Mouse (Mus musculus): ENCODE results near the gene Krt36. TPM values are rescaled to one million over a fixed set of nuclear protein-coding genes. Genes with fewer than 3 reads are reported as not detected.

The Krt36 gene
- total RNA-seq, 2 experiments from 2014 or later = not detected

DNA sequence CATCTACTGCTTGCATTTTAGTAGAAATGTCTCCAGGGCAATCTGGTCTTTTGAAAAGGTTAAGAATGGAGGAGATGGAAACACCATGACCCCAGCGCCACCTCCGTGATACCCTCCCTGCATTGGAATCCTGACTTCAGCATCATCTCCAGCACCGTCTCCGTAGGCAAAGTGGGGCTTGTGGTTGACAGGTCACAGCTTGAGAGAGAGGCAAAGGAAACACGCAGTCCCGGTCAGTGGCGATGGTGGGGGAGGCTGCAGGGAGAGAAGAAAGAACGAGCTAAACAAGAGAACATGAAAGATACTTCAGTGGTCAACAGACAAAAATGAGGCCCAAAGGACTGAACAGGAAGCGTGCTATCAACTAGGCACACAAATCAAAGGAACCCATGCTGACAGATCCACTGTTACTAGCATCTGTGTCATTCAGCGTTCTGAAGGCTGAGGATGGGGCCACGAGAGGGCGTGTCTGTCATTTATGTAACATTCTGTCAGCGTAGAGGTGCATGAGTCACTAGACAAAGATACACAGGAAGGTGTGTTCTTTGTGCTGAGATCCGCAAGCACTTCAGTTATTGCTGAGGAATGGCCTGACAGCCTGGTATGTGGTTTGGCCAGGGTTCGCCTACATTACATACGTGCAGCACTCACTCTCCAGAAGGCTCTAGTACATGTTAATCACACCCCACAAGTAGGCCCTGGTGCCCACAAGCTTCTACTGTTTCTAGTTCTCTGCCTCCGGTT lies 38.0 kb downstream of the Krt36 start:
- no peak for DNase-seq (ENCODE audit: extremely low spot score in 1 of 2, low spot score in 2 of 2)
- intact Hi-C loops (cut with DNase I) = no loop called here
- no peak for TF ChIP-seq CTCF (IDR thresholded peaks at IDR 0.05)
- no peak overlapping the region for H3K4me3 ChIP-seq
- no peak overlapping the region for H3K27ac ChIP-seq

DNA sequence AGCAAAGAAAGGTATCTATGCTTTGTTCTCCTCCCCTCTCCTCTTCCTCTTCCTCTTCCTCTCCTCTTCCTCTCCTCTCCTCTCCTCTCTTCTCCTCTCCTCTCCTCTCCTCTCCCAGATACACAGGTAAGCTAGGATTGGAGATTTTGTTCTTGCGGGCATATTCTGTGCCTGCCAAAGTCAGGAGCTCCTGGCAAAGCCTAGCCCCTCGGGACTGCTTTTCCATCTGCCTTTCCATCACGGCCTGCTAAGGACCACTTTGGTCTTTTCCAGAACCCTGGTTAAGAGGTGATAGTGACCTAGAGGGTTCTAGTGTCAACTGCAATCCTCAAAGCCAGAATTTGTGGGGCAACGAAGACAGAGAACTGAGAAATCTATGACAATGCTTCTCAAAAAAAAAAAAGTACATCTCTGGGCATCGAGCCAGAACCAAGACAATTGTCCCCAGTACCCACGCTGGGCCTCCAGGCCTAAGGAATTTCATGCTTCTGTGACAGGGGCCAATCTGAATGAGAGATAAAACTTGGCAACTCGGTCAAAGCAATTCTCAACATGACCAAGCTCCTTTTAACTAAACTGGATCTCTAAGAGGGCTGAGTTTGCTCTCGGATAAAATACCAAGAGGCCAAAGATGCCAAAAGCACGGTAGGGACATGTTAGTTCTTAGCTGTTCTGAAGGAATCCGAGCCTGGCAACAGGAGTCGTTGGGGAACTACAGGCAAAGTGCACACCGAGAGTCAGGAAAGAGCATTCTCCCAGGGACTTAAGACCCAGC lies 39.0 kb downstream of the Krt36 start:
- intact Hi-C loops (cut with DNase I) = no loop called here
- no peak for TF ChIP-seq CTCF (IDR thresholded peaks at IDR 0.05)
- H3K27ac ChIP-seq = no peak overlapping the region

DNA sequence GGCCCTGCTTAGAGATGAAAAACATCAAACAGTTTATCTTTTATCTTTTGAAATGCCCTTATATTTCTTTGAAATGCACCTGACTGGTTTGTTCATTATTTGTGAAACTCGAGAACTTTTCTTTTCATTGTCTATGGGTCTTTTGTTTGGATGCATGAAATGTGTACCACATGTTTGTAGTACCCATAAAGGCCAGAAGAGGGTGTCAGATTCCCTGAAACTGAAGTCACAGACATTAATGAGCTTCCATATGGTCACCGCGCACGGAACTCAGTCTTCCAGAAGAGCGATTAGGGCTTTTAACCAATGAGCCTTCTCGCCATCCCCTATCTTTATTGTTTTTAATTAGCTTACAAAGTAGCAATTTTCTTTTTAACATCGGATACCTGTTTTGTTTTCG lies 46.6 kb downstream of the Krt36 start:
- Histone ChIP-seq H3K27ac (no peak overlapping the region), H3K4me3 (no peak overlapping the region)
- no peak for DNase-seq (ENCODE audit: extremely low spot score in 1 of 2, low spot score in 2 of 2)
- no peak; the same call in none of the 2 replicates for TF ChIP-seq CTCF (IDR thresholded peaks at IDR 0.05)
- intact Hi-C loops (cut with DNase I) = no loop called here

More for the DNA sequence above, 39.0 kb downstream of the Krt36 start:
- no peak overlapping the region for H3K4me3 ChIP-seq
- no peak for DNase-seq (ENCODE audit: extremely low spot score in 1 of 2, low spot score in 2 of 2)

DNA sequence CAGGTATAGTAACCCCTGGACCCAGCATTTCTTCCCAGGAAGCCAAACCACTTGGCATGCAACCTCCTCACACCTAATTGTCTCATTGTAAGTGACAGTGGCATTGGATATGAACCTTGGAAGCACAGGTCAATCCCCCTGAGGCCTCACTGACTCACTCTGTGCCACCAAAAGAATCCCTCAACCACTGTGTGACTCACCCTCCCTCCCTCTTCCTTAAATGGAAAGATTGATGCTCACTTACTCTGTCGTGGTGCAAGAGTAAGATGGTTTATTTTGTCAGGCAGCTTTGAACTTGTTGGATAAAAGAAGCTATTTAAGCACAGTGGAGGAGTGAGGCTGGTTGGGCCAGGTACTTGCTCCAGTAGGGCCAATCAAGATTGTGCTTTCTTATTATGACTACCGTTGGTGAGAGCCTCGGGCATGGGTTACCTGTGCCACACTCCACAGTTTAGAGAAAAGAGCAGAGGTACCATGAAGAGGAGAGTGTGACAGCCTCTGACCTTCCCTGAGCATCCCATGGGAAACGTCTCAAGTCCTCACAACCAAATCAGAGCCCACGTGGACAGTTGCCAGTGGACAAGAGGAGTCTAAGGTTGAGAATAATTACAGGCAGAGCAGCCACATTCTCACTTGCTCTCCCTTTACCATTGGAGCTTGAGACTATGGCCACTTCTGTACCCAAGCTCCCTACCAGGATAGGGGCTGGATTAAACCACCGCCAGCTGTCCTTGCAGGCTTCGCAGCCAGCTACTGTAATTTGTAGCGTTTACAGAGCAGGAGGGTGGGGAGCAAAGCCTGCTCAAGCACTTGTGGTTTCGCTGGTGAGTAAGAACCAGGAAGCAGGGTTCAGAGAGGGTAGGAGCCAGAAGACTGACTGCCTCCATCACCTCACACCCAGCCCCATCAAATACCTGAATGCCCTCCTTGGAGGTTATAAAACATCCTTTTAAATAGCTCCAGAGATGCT lies 49.5 kb downstream of the Krt36 start:
- intact Hi-C loops (cut with DNase I) = no loop called here
- Histone ChIP-seq H3K27ac (no peak overlapping the region), H3K4me3 (no peak overlapping the region)
- DNase-seq (ENCODE audit: extremely low spot score in 1 of 2, low spot score in 2 of 2) = no peak
- no peak for TF ChIP-seq CTCF (IDR thresholded peaks at IDR 0.05)

Other genes starting within 250 kb of the Krt36 start
- gene Gm11568, start 247.7 kb downstream of the Krt36 start, total RNA-seq (2021) = not detected
- gene Gm11559, start 241.2 kb downstream of the Krt36 start, total RNA-seq (2021) = not detected
- gene Krtap9-1, start 232.2 kb downstream of the Krt36 start, total RNA-seq (2021) = not detected
- gene Gm11567, start 226.4 kb downstream of the Krt36 start, total RNA-seq (2021) = not detected
- not detected for gene Krtap31-1, start 197.7 kb downstream of the Krt36 start, total RNA-seq (2021)
- not detected for gene Gm11565, start 190.9 kb downstream of the Krt36 start, total RNA-seq (2021)
- gene Krtap31-2, start 169.3 kb downstream of the Krt36 start, total RNA-seq (2021) = not detected
- gene Krtap9-5, start 157.2 kb downstream of the Krt36 start, total RNA-seq (2021) = not detected
- gene Krtap29-1, start 126.6 kb downstream of the Krt36 start, total RNA-seq (2021) = not detected
- not detected for gene Krtap16-1, start 119.0 kb downstream of the Krt36 start, total RNA-seq (2021)
- gene Krtap17-1, start 111.6 kb downstream of the Krt36 start, total RNA-seq (2021) = not detected
- not detected for gene Krt33a, start 89.4 kb downstream of the Krt36 start, total RNA-seq (2021)
- not detected for gene Krt33b, start 75.8 kb downstream of the Krt36 start, total RNA-seq (2021)
- gene Krt34, start 64.1 kb downstream of the Krt36 start, total RNA-seq (2021) = not detected
- gene Krt31, start 55.1 kb downstream of the Krt36 start, total RNA-seq (2021) = not detected
- gene Krt32, start 17.4 kb downstream of the Krt36 start, total RNA-seq (2021) = not detected
- not detected for gene Krt35, start 9.4 kb downstream of the Krt36 start, total RNA-seq (2021)
- gene Krt13, start 15.9 kb upstream of the Krt36 start, total RNA-seq (2021) = not detected
- not detected for gene Krt15, start 30.3 kb upstream of the Krt36 start, total RNA-seq (2021)
- not detected for gene Krt19, start 43.0 kb upstream of the Krt36 start, total RNA-seq (2021)
- 1 to 10 TPM; 3.2 to 3.4 TPM for gene Krt9, start 87.6 kb upstream of the Krt36 start, total RNA-seq (2021)
- not detected for gene Krt14, start 101.9 kb upstream of the Krt36 start, total RNA-seq (2021)
- not detected for gene Krt16, start 143.3 kb upstream of the Krt36 start, total RNA-seq (2021)
- gene Krt17, start 155.4 kb upstream of the Krt36 start, total RNA-seq (2021) = not detected
- gene Krt42, start 164.2 kb upstream of the Krt36 start, total RNA-seq (2021) = not detected
- 100 to 1,000 TPM; 746 to 811 TPM for gene Eif1, start 214.3 kb upstream of the Krt36 start, total RNA-seq (2021)
- not detected for gene Gast, start 228.8 kb upstream of the Krt36 start, total RNA-seq (2021)